Mouse (Mus musculus): ENCODE measurements at regions not wholly inside any gene's neighbourhood (a gene's known extent, or its start where the extent isn't known, plus 50 kb on each side); places are given as distances from the start of the nearest gene placed in this dataset.

DNA sequence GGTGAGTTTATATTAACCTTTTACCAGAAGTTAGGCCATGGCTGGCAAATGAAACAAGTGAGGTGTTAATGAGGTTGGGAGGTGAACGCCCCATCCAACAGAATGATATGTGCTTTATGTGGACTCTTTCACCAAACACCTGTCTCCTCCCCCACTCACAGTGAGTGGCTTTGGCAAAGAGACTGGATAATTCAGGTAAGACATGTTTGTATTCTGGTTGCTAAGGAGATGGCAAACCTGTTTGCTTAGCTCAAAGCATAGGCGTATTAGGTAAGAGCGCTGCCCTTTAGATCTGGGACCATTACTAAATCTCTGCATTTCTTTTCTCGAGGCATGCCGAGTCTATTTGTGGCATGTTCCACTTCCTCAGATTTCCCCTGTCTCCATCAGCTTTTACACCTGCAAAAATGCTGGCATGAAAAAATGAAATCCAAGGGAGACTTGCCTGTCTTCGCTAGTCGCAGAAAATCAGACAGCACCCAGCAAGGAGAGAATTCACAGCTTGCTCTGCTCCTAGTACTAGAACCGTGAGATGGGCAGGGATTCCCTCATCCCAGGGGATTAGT is 176.7 kb upstream of the Serp2 start:
- TF ChIP-seq CTCF (IDR thresholded peaks at IDR 0.05; ENCODE audit: low read depth, low read length) (no peak), EP300 (IDR thresholded peaks at IDR 0.05; ENCODE audit: insufficient read depth, low read depth, low read length) (no peak)

Measured in ES-Bruce4 (cell line).